Mouse (Mus musculus): Measurements from ENCODE around the gene Ap1s2. TPM values are rescaled to one million over a fixed set of nuclear protein-coding genes. Genes with fewer than 3 reads are reported as not detected.

Gene Ap1s2
- 10 to 100 TPM; 21.5 to 26.2 TPM for total RNA-seq (2021)
- 8.0 and 10.1 TPM in 2 replicates for polyA plus RNA-seq (2012; rRNA removed)
- long read RNA-seq, transcript Ap1s2-201 (5 exons, 1,785 nt), result major isoform, 11 of 18 reads
- long read RNA-seq, partial matches to known transcripts, result 0 of 18 reads
- long read RNA-seq, other reads (novel, unspliced or antisense), result 5 of 18 reads

GRCm38 (mm10) chrX:163908337-163909250 lies at the start of gene Ap1s2:
Gene Ap1s2, plus strand, starts transcription at chrX:163909017.
- TF ChIP-seq CTCF (IDR thresholded peaks at IDR 0.05) (peak; percentile 42), EP300 (IDR thresholded peaks at IDR 0.05; ENCODE audit: insufficient read depth, low read depth, low read length) (no peak), POLR2A (IDR thresholded peaks at IDR 0.05; ENCODE audit: insufficient read depth, low read depth, low read length) (peak; percentile 76)
- Histone ChIP-seq H3K36me3 (ENCODE audit: control insufficient read depth, insufficient read depth, low read length) (no peaks in the 10 kb centered on the region), H3K27me3 (ENCODE audit: control insufficient read depth, insufficient read depth, low read length) (no peaks in the 10 kb centered on the region), H3K9ac (ENCODE audit: low read depth, low read length) (peak within 1 kb of the TSS; percentile 78), H3K4me1 (ENCODE audit: control insufficient read depth, insufficient read depth, low read length) (no peaks in the 10 kb centered on the region), H3K79me2 (replicated peaks; ENCODE audit: control insufficient read depth, insufficient read depth, low read length) (no peaks in the 10 kb centered on the region), H3K4me3 (peak within 1 kb of the TSS; percentile 69), H3K27ac (peak within 1 kb of the TSS; percentile 71)
- 18% methylated on average over 64 of the region's 80 CpGs for WGBS
- DNase-seq, result peak; percentile 94 to 97
- intact Hi-C loops (cut with DNase I), result loop anchor here (1.0 to 5.0 kb wide), 3 partner anchors 50 to 169 kb away; partner anchors contain the start of genes Siah1b and Zrsr2

GRCm38 (mm10) chrX:163867711-163868379 lies 41.0 kb upstream of the Ap1s2 start:
- Histone ChIP-seq H3K9ac (ENCODE audit: low read depth, low read length) (no peak overlapping the region), H3K27ac (no peak overlapping the region), H3K79me2 (replicated peaks; ENCODE audit: control insufficient read depth, insufficient read depth, low read length) (no peaks in the 10 kb centered on the region), H3K4me1 (ENCODE audit: control insufficient read depth, insufficient read depth, low read length) (no peaks in the 10 kb centered on the region), H3K36me3 (ENCODE audit: control insufficient read depth, insufficient read depth, low read length) (no peaks in the 10 kb centered on the region), H3K27me3 (ENCODE audit: control insufficient read depth, insufficient read depth, low read length) (no peaks in the 10 kb centered on the region), H3K4me3 (no peak overlapping the region)
- 68% methylated on average over 5 of the region's 5 CpGs for WGBS
- DNase-seq, result no peak
- intact Hi-C loops (cut with DNase I), result no loop called here
- TF ChIP-seq CTCF (IDR thresholded peaks at IDR 0.05), result no peak
- no peak for TF ChIP-seq POLR2A (IDR thresholded peaks at IDR 0.05; ENCODE audit: insufficient read depth, low read depth, low read length)
- TF ChIP-seq EP300 (IDR thresholded peaks at IDR 0.05; ENCODE audit: insufficient read depth, low read depth, low read length), result no peak

DNA sequence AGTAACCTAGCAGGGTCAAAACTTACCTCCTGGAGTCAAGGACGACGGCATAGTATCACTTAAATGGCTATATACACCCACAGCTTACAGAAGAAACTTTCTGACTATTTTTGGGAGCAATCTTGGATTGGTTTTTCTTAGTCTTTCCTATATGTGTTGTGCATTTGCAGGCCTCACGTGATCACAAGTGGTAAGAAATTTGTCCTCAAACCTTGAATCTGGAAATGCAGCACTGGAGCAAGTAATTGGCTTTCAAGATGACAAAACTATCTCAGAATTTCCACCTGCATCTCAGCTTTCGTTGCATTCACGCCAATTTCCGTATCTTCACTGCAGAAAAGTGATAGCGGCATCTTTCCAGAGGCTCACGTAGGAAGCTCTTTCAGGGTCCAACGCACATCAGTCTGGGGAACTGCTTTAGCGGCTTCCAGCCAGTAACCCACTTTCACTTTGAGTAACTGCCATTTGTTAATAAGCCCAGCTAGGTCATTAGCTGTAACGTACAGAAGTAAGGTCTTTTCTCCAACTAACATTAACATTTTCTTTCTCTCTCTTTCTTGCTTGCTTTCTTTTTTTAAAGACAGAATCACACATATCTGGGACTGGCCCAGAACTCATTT lies 40.0 kb upstream of the Ap1s2 start:
- intact Hi-C loops (cut with DNase I), result no loop called here
- DNase-seq, result no peak
- Histone ChIP-seq H3K27ac (no peak overlapping the region), H3K36me3 (ENCODE audit: control insufficient read depth, insufficient read depth, low read length) (no peaks in the 10 kb centered on the region), H3K4me1 (ENCODE audit: control insufficient read depth, insufficient read depth, low read length) (no peaks in the 10 kb centered on the region), H3K4me3 (no peak overlapping the region), H3K79me2 (replicated peaks; ENCODE audit: control insufficient read depth, insufficient read depth, low read length) (no peaks in the 10 kb centered on the region), H3K9ac (ENCODE audit: low read depth, low read length) (no peak overlapping the region), H3K27me3 (ENCODE audit: control insufficient read depth, insufficient read depth, low read length) (no peaks in the 10 kb centered on the region)
- 77% methylated on average over 11 of the region's 11 CpGs for WGBS
- no peak for TF ChIP-seq CTCF (IDR thresholded peaks at IDR 0.05)
- no peak for TF ChIP-seq POLR2A (IDR thresholded peaks at IDR 0.05; ENCODE audit: insufficient read depth, low read depth, low read length)
- TF ChIP-seq EP300 (IDR thresholded peaks at IDR 0.05; ENCODE audit: insufficient read depth, low read depth, low read length), result no peak

- WGBS, result 79% methylated on average over 3 of the region's 3 CpGs
- H3K79me2 ChIP-seq (replicated peaks; ENCODE audit: control insufficient read depth, insufficient read depth, low read length), result no peaks in the 10 kb centered on the region
- intact Hi-C loops (cut with DNase I), result no loop called here
These were observed 32.9 kb upstream of the Ap1s2 start for GRCm38 (mm10) chrX:163875932-163876331.

GRCm38 (mm10) chrX:163876636-163877035 lies 32.2 kb upstream of the Ap1s2 start:
- Histone ChIP-seq H3K79me2 (replicated peaks; ENCODE audit: control insufficient read depth, insufficient read depth, low read length) (no peaks in the 10 kb centered on the region), H3K4me3 (no peak overlapping the region), H3K27ac (no peak overlapping the region), H3K4me1 (ENCODE audit: control insufficient read depth, insufficient read depth, low read length) (peaks cover 4% of the 10 kb centered on the region), H3K9ac (ENCODE audit: low read depth, low read length) (no peak overlapping the region), H3K27me3 (ENCODE audit: control insufficient read depth, insufficient read depth, low read length) (no peaks in the 10 kb centered on the region), H3K36me3 (ENCODE audit: control insufficient read depth, insufficient read depth, low read length) (no peaks in the 10 kb centered on the region)
- TF ChIP-seq EP300 (IDR thresholded peaks at IDR 0.05; ENCODE audit: insufficient read depth, low read depth, low read length) (no peak), POLR2A (IDR thresholded peaks at IDR 0.05; ENCODE audit: insufficient read depth, low read depth, low read length) (no peak), CTCF (IDR thresholded peaks at IDR 0.05) (no peak)
- intact Hi-C loops (cut with DNase I), result no loop called here
- no peak for DNase-seq
- WGBS, result 64% methylated on average over 4 of the region's 4 CpGs

More at GRCm38 (mm10) chrX:163875932-163876331, 32.9 kb upstream of the Ap1s2 start:
- no peak for DNase-seq
- Histone ChIP-seq H3K4me1 (ENCODE audit: control insufficient read depth, insufficient read depth, low read length) (peaks cover 4% of the 10 kb centered on the region), H3K9ac (ENCODE audit: low read depth, low read length) (no peak overlapping the region), H3K27me3 (ENCODE audit: control insufficient read depth, insufficient read depth, low read length) (no peaks in the 10 kb centered on the region), H3K36me3 (ENCODE audit: control insufficient read depth, insufficient read depth, low read length) (no peaks in the 10 kb centered on the region), H3K27ac (no peak overlapping the region), H3K4me3 (no peak overlapping the region)
- TF ChIP-seq CTCF (IDR thresholded peaks at IDR 0.05), result no peak
